ENCODE assay signal across 25 mouse cellular contexts in the genomic region with DNA sequence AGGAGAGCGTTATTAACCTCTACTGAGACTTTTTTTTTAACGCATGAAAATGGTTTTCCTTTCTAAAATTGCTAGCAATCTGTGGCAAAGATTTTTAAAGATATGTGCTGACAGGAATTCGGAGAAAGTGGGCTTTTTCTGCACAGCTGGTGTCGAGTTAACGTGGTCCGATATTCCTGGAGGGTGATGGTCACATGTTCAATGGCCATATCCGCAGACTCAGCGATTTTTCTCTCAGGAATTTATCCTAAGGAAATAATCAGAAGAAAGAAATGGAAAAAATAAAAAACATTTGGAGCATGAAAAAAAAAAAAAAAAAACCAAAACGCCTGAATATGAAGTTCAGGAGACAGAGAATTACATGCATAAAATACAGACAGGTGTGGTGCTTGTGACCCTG. TPM values are rescaled to one million over a fixed set of nuclear protein-coding genes. Genes with fewer than 3 reads are reported as not detected.
A peak's percentile ranks its signal among the peaks of the same experiment; 100 is the strongest.
DNase-seq lines count a peak whose midpoint lies in the region; ATAC-seq and TF ChIP-seq lines count a peak whose summit lies in the region.
"Had no signal": no experiment of that assay in that cellular context is flagged by ENCODE, and none has a peak within 500 bp of the region (broad histone marks: within the 10 kb centered on the region; RNA-seq: fewer than 3 reads in every experiment).

No protein-coding gene starts in this region.

- no peak overlapping the region for H3K4me2 ChIP-seq in limb, embryonic 12.5 days
- no peak overlapping the region for H3K4me2 ChIP-seq in embryonic facial prominence, embryonic 14.5 days (ENCODE audit: low read depth, low read length)
- no peak overlapping the region for H3K4me2 ChIP-seq in forebrain, embryonic 13.5 days
- H3K4me2 ChIP-seq: heart, embryonic 12.5 days; heart, embryonic 15.5 days; hindbrain, embryonic 15.5 days had no signal

- no peak overlapping the region for H3K4me3 ChIP-seq in limb, embryonic 12.5 days (replicated peaks)
- no peak overlapping the region for H3K4me3 ChIP-seq in limb, embryonic 10.5 days
- H3K4me3 ChIP-seq in ES-E14 (ENCODE audit: insufficient read depth in 1 of 2, low read depth in 1 of 2, low read length in 2 of 2, poor library complexity in 1 of 2, severe bottlenecking in 1 of 2), result no peak overlapping the region
- H3K4me3 ChIP-seq in embryonic facial prominence, embryonic 14.5 days (ENCODE audit: low read depth, low read length), result no peak overlapping the region
- no peak overlapping the region for H3K4me3 ChIP-seq in forebrain, embryonic 13.5 days
- H3K4me3 ChIP-seq: forebrain, embryonic 10.5 days; heart, embryonic 12.5 days; heart, embryonic 15.5 days; hindbrain, embryonic 10.5 days; hindbrain, embryonic 15.5 days had no signal

- no peak overlapping the region for H3K9ac ChIP-seq in limb, embryonic 12.5 days (replicated peaks)
- no peak overlapping the region for H3K9ac ChIP-seq in ES-E14 (ENCODE audit: insufficient read depth, low read depth, low read length, poor library complexity, severe bottlenecking)
- no peak overlapping the region for H3K9ac ChIP-seq in embryonic facial prominence, embryonic 14.5 days (ENCODE audit: low read depth, low read length)
- H3K9ac ChIP-seq in forebrain, embryonic 13.5 days, result no peak overlapping the region
- H3K9ac ChIP-seq: heart, embryonic 12.5 days; heart, embryonic 15.5 days; hindbrain, embryonic 15.5 days had no signal

- WGBS in limb, embryonic 12.5 days, result 46% methylated on average over 9 of the region's 9 CpGs
- WGBS in limb, embryonic 10.5 days, result 88% methylated on average over 9 of the region's 9 CpGs
- 28% methylated on average over 9 of the region's 9 CpGs for WGBS in embryonic facial prominence, embryonic 14.5 days
- 82% methylated on average over 9 of the region's 9 CpGs for WGBS in forebrain, embryonic 13.5 days

- H3K4me1 ChIP-seq in limb, embryonic 12.5 days (replicated peaks), result peaks cover 54% of the 10 kb centered on the region
- H3K4me1 ChIP-seq in limb, embryonic 10.5 days, result peaks cover 53% of the 10 kb centered on the region
- H3K4me1 ChIP-seq in ES-E14 (ENCODE audit: control insufficient read depth in 2 of 2, insufficient read depth in 2 of 2, low read length in 2 of 2, poor library complexity in 1 of 2), result no peaks in the 10 kb centered on the region
- peaks cover 21% of the 10 kb centered on the region for H3K4me1 ChIP-seq in embryonic facial prominence, embryonic 14.5 days (ENCODE audit: control insufficient read depth, insufficient read depth, low read length)
- peaks cover 12% of the 10 kb centered on the region for H3K4me1 ChIP-seq in forebrain, embryonic 13.5 days

- no peaks in the 10 kb centered on the region for H3K9me3 ChIP-seq in limb, embryonic 12.5 days
- no peaks in the 10 kb centered on the region for H3K9me3 ChIP-seq in limb, embryonic 10.5 days (replicated peaks)
- H3K9me3 ChIP-seq in ES-E14 (ENCODE audit: control insufficient read depth, insufficient read depth, low read depth, low read length), result no peaks in the 10 kb centered on the region
- H3K9me3 ChIP-seq in embryonic facial prominence, embryonic 14.5 days (ENCODE audit: control insufficient read depth, low read length), result no peaks in the 10 kb centered on the region
- H3K9me3 ChIP-seq in forebrain, embryonic 13.5 days (replicated peaks), result no peaks in the 10 kb centered on the region
- H3K9me3 ChIP-seq: forebrain, embryonic 10.5 days; heart, embryonic 12.5 days; heart, embryonic 15.5 days; hindbrain, embryonic 10.5 days; hindbrain, embryonic 15.5 days had no signal

- no peak for DNase-seq in limb, embryonic 10.5 days (ENCODE audit: low spot score)
- DNase-seq in ES-E14 (ENCODE audit: low read depth, low spot score), result no peak
- peak; percentile 69 for DNase-seq in embryonic facial prominence, embryonic 14.5 days (ENCODE audit: low spot score)
- DNase-seq in urinary bladder, adult 18-20 months (ENCODE audit: low spot score in 2 of 2), result no peak
- DNase-seq: adrenal gland, adult 2 months; adrenal gland, postnatal 14 days; cerebellum, adult 11 months; cerebellum, adult 2 months; cerebellum, adult 9-11 months; cerebellum, postnatal 25 days; gastrocnemius, postnatal 25 days; heart, adult 18-20 months; heart, postnatal 10 days; heart, postnatal 36 days had no signal

- H3K27me3 ChIP-seq in limb, embryonic 12.5 days, result peaks cover 36% of the 10 kb centered on the region
- H3K27me3 ChIP-seq in limb, embryonic 10.5 days (ENCODE audit: low read depth, poor library complexity, severe bottlenecking), result peaks cover 37% of the 10 kb centered on the region
- peaks cover 17% of the 10 kb centered on the region for H3K27me3 ChIP-seq in embryonic facial prominence, embryonic 14.5 days (replicated peaks; ENCODE audit: control insufficient read depth, insufficient read depth, low read length)
- peaks cover 20% of the 10 kb centered on the region for H3K27me3 ChIP-seq in forebrain, embryonic 13.5 days
- H3K27me3 ChIP-seq: Patski had no signal

- in situ Hi-C loops in ES-E14 (cut with MboI; ENCODE audit: low sequenced_read_pairs in 2 of 2, unreplicated experiment in 2 of 2), result no loop called here

- H3K27ac ChIP-seq in limb, embryonic 12.5 days, result peak overlapping the region; percentile 46; the same call in 1 of the 2 replicates
- no peak overlapping the region for H3K27ac ChIP-seq in limb, embryonic 10.5 days
- no peak overlapping the region for H3K27ac ChIP-seq in ES-E14 (ENCODE audit: insufficient read depth, low read depth, low read length, poor library complexity, severe bottlenecking)
- peak overlapping the region; percentile 44 for H3K27ac ChIP-seq in embryonic facial prominence, embryonic 14.5 days (replicated peaks; ENCODE audit: low read depth, low read length)
- H3K27ac ChIP-seq in forebrain, embryonic 13.5 days, result no peak overlapping the region
- H3K27ac ChIP-seq: forebrain, embryonic 10.5 days; heart, embryonic 15.5 days; hindbrain, embryonic 10.5 days; hindbrain, embryonic 15.5 days had no signal

- H3K36me3 ChIP-seq in limb, embryonic 12.5 days, result no peaks in the 10 kb centered on the region
- H3K36me3 ChIP-seq in limb, embryonic 10.5 days, result no peaks in the 10 kb centered on the region
- no peaks in the 10 kb centered on the region for H3K36me3 ChIP-seq in ES-E14 (ENCODE audit: control insufficient read depth, insufficient read depth, low read length, poor library complexity, severe bottlenecking)
- no peaks in the 10 kb centered on the region for H3K36me3 ChIP-seq in embryonic facial prominence, embryonic 14.5 days (ENCODE audit: control insufficient read depth, insufficient read depth, low read length)
- no peaks in the 10 kb centered on the region for H3K36me3 ChIP-seq in forebrain, embryonic 13.5 days (ENCODE audit: poor library complexity, severe bottlenecking)
- H3K36me3 ChIP-seq: forebrain, embryonic 10.5 days; G1E; heart, embryonic 12.5 days; heart, embryonic 15.5 days; hindbrain, embryonic 10.5 days; hindbrain, embryonic 15.5 days had no signal

- ATAC-seq in limb, embryonic 12.5 days (ENCODE audit: insufficient number of reproducible peaks, insufficient read depth, low FRiP score, low TSS enrichment, low read depth), result no peak
- no peak for ATAC-seq in embryonic facial prominence, embryonic 14.5 days (ENCODE audit: low read depth)
- ATAC-seq in forebrain, embryonic 13.5 days, result no peak
- ATAC-seq: forebrain, embryonic 14.5 days; intestine, postnatal 0 days; Patski had no signal

TF ChIP-seq in ES-E14, 5 proteins besides CTCF, POLR2A, EP300 and RAD21:
- peak; percentile 79 for TF ChIP-seq MAFK (IDR thresholded peaks at IDR 0.05; ENCODE audit: insufficient read depth, low read depth, low read length)
- TF ChIP-seq CHD2 (IDR thresholded peaks at IDR 0.05; ENCODE audit: low read depth, low read length), result no peak

RNA-seq across cellular contexts. Expression of a gene that starts 27.0 kb away (rescaled TPM):
- 9.7 and 11.2 TPM in 2 replicates for polyA plus RNA-seq in limb, embryonic 12.5 days (2016; fragmentation: Nextera tagmentation; extraction: Ambion mirVana)
- polyA plus RNA-seq in limb, embryonic 10.5 days (2016; fragmentation: Nextera tagmentation; extraction: Ambion mirVana), result 6.9 and 7.7 TPM in 2 replicates
- total RNA-seq in ES-E14 (2012; rRNA removed), result 0.21 and 0.40 TPM in 2 replicates
- 21.5 and 21.9 TPM in 2 replicates for polyA plus RNA-seq in embryonic facial prominence, embryonic 14.5 days (2014; fragmentation: Nextera tagmentation; extraction: Ambion mirVana)
- 2.5 and 4.3 TPM in 2 replicates for polyA plus RNA-seq in forebrain, embryonic 13.5 days (2015; fragmentation: Nextera tagmentation; extraction: Ambion mirVana)
- total RNA-seq: G1E had no signal
- polyA plus RNA-seq: G1E had no signal

Comparison
In these comparisons a context has a peak if more than half of its experiments do, and no peak if none do; other contexts are left out.
1. H3K27ac ChIP-seq: peak in limb, embryonic 12.5 days (single experiment) and embryonic facial prominence, embryonic 14.5 days (single experiment); none in limb, embryonic 10.5 days (single experiment), ES-E14 (single experiment) and forebrain, embryonic 13.5 days (single experiment).